Mouse (Mus musculus) kidney, postnatal 4 days (tissue): ENCODE measurements at regions not wholly inside any gene's neighbourhood (a gene's known extent, or its start where the extent isn't known, plus 50 kb on each side); places are given as distances from the start of the nearest gene placed in this dataset.
A peak's percentile ranks its signal among the peaks of the same experiment; 100 is the strongest.

Source experiments
- DNase-seq, 2 experiments: peaks; one replicate each; pipeline ENCODE4 v3.0.0; 2021; ENCODE audit warnings: mixed read lengths in 2 of 2

GRCm38 (mm10) chr14:80901346-80901745 lies 917.5 kb downstream of the Olfm4 start:
- DNase-seq = no peak

- DNase-seq = peak in 1 of 2 experiments; percentile 1
Observed at GRCm38 (mm10) chr14:80901759-80902163, 917.9 kb downstream of the Olfm4 start.

- DNase-seq = no peak
Observed at GRCm38 (mm10) chr14:80916031-80916430, 932.1 kb downstream of the Olfm4 start.

- DNase-seq = no peak
Observed at GRCm38 (mm10) chr14:80923732-80924131, 939.9 kb downstream of the Olfm4 start.

GRCm38 (mm10) chr14:80959966-80960365 lies 976.1 kb downstream of the Olfm4 start:
- no peak for DNase-seq

GRCm38 (mm10) chr14:80975795-80976194 lies 991.9 kb downstream of the Olfm4 start:
- no peak for DNase-seq

GRCm38 (mm10) chr14:80976662-80977061 lies 992.8 kb downstream of the Olfm4 start:
- DNase-seq = no peak

GRCm38 (mm10) chr14:80979475-80979874 lies 995.6 kb downstream of the Olfm4 start:
- DNase-seq = peak in 1 of 2 experiments; percentile 1

- no peak for DNase-seq
Observed at GRCm38 (mm10) chr14:80990192-80990591, 1006.3 kb downstream of the Olfm4 start.

GRCm38 (mm10) chr14:80990679-80991286 lies 1006.9 kb downstream of the Olfm4 start:
- DNase-seq = no peak

- DNase-seq = no peak
Observed at GRCm38 (mm10) chr14:80999030-80999429, 1015.1 kb downstream of the Olfm4 start.

- no peak for DNase-seq
Observed at GRCm38 (mm10) chr14:81013208-81013607, 1029.3 kb downstream of the Olfm4 start.

GRCm38 (mm10) chr14:81031475-81031874 lies 1047.6 kb downstream of the Olfm4 start:
- DNase-seq = no peak

GRCm38 (mm10) chr14:81037635-81038034 lies 1053.8 kb downstream of the Olfm4 start:
- no peak for DNase-seq

- no peak for DNase-seq
Observed at GRCm38 (mm10) chr14:81038045-81038444, 1054.2 kb downstream of the Olfm4 start.
